Comparison of ENCODE assay signal across 11 mouse cellular contexts in genomic region chr17:87379821-87380220, GRCm38 (mm10). TPM values are rescaled to one million over a fixed set of nuclear protein-coding genes. Genes with fewer than 3 reads are reported as not detected.
DNase-seq lines count a peak whose midpoint lies in the region; ATAC-seq and TF ChIP-seq lines count a peak whose summit lies in the region.
"Had no signal": no experiment of that assay in that cellular context is flagged by ENCODE, and none has a peak within 500 bp of the region (broad histone marks: within the 10 kb centered on the region; RNA-seq: fewer than 3 reads in every experiment).

No protein-coding gene starts in this region.

- no peaks in the 10 kb centered on the region for H3K36me3 ChIP-seq in limb, embryonic 14.5 days (ENCODE audit: control insufficient read depth, insufficient read depth, low read length)

- peak overlapping the region; percentile 21; the same call in 1 of the 2 replicates for H3K9ac ChIP-seq in limb, embryonic 14.5 days (ENCODE audit: low read depth, low read length, severe bottlenecking)

- peak; percentile 10 for ATAC-seq in frontal cortex, adult (ENCODE audit: low TSS enrichment)
- ATAC-seq in limb, embryonic 14.5 days (ENCODE audit: low FRiP score, low read depth): no peak

- H3K9me3 ChIP-seq in limb, embryonic 14.5 days (ENCODE audit: control insufficient read depth, low read length): no peaks in the 10 kb centered on the region

- H3K4me3 ChIP-seq in limb, embryonic 14.5 days (replicated peaks; ENCODE audit: low read length): no peak overlapping the region
- H3K4me3 ChIP-seq: myocyte had no signal

- 18% methylated on average over 8 of the region's 10 CpGs for WGBS in limb, embryonic 14.5 days

- no peaks in the 10 kb centered on the region for H3K27me3 ChIP-seq in limb, embryonic 14.5 days (ENCODE audit: control insufficient read depth, insufficient read depth, low read length)

- TF ChIP-seq POLR2A in limb, embryonic 14.5 days (IDR thresholded peaks at IDR 0.05; ENCODE audit: borderline replicate concordance, extremely low read depth, insufficient read depth, insufficient read length): no peak

- no peak overlapping the region for H3K4me2 ChIP-seq in limb, embryonic 14.5 days (replicated peaks; ENCODE audit: low read depth, low read length, severe bottlenecking)

- H3K27ac ChIP-seq in limb, embryonic 14.5 days (replicated peaks; ENCODE audit: low read depth, low read length): peak overlapping the region; percentile 40; the same call in 1 of the 2 replicates

- no peak for DNase-seq in frontal cortex, adult 2 months (ENCODE audit: extremely low spot score in 1 of 2, low spot score in 1 of 2)
- peak; percentile 51 for DNase-seq in testis, postnatal 10 days (ENCODE audit: low spot score)
- DNase-seq in testis, postnatal 14 days (ENCODE audit: low spot score): no peak
- no peak for DNase-seq in limb, embryonic 14.5 days (ENCODE audit: low spot score)
- no peak for DNase-seq in T-cell, adult 2 months (ENCODE audit: low spot score)
- no peak for DNase-seq in thymus, postnatal 4 days
- DNase-seq in B cell, adult 2 months: no peak

- peaks cover 45% of the 10 kb centered on the region for H3K4me1 ChIP-seq in limb, embryonic 14.5 days (ENCODE audit: control insufficient read depth, insufficient read depth, low read length)

RNA-seq across cellular contexts. Expression of gene Stpg4, which starts 47.7 kb away (rescaled TPM):
- not detected in 2 replicates for polyA plus RNA-seq in frontal cortex, adult 2 months (2012; rRNA removed)
- polyA plus RNA-seq in limb, embryonic 14.5 days (2012; rRNA removed): not detected in 2 replicates
- polyA plus RNA-seq in limb, embryonic 14.5 days (2014; fragmentation: Nextera tagmentation; extraction: Ambion mirVana): not detected in 2 replicates
- polyA plus RNA-seq: brain, embryonic 14.5 days; heart, embryonic 14.5 days; myocyte had no signal
